Mouse (Mus musculus): ENCODE data around the gene Dchs2. TPM values are rescaled to one million over a fixed set of nuclear protein-coding genes. Genes with fewer than 3 reads are reported as not detected.
A peak's percentile ranks its signal among the peaks of the same experiment; 100 is the strongest.

Gene Dchs2
- polyA plus RNA-seq, 1 experiment from 2014 or later: 0.55 TPM

DNA sequence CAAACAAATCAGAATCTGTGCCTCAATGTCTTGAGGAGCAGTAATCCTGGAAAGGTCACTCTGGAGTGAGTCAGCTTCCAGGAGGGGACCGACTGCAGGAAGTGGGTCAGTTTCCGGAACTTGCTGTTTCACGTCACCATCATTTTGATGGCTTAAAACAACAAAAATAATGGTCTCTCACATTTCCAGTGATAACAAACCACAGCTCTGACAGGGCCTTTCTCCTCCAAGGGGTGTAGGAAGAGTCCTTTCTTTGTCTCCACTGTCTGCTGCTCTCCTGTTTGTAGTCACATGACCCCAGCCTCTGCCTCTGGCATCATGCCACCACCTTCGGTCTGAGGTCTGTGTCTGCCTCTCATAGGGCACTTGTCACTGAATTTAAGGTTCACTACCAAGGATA, 106.7 kb downstream of the Dchs2 start:
- H3K4me2 ChIP-seq (ENCODE audit: low read length): no peak overlapping the region
- no peak overlapping the region for H3K9ac ChIP-seq (ENCODE audit: low read length)
- H3K27me3 ChIP-seq (replicated peaks; ENCODE audit: control insufficient read depth, insufficient read depth, low read length): no peaks in the 10 kb centered on the region
- no peak overlapping the region for H3K27ac ChIP-seq (ENCODE audit: low read depth)
- DNase-seq (ENCODE audit: low spot score) (no peak), ATAC-seq (replicated peaks; ENCODE audit: low FRiP score, low TSS enrichment, low read depth) (no peak)
- H3K4me3 ChIP-seq (ENCODE audit: low read depth, low read length): no peak overlapping the region
- H3K4me1 ChIP-seq (replicated peaks; ENCODE audit: control insufficient read depth, insufficient read depth, low read length): no peaks in the 10 kb centered on the region
- H3K9me3 ChIP-seq (ENCODE audit: control insufficient read depth, low read length): no peaks in the 10 kb centered on the region
- 65% methylated on average over 4 of the region's 4 CpGs for WGBS
- H3K36me3 ChIP-seq (ENCODE audit: control insufficient read depth, insufficient read depth, low read length): no peaks in the 10 kb centered on the region

DNA sequence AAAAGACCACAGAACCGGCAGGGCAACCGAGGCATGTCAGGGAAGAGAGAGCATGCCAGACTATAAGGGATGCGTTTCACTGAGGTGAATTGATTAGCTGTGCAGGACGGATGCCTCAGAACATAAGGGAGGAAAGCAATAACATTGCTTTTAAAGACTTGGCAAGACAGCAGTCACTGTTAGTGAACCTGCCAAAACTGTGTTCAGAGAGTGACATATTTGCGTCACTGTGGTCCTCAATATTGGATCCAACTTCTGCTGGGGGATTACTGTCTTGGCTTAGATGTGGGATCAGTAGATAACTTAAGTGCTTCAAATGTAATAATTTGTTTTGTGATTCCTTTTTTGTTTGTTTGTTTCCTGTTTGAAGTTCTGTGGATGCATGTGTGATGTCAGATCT, 107.3 kb downstream of the Dchs2 start:
- DNase-seq (ENCODE audit: low spot score): no peak
- WGBS: 87% methylated on average over 5 of the region's 5 CpGs
- Histone ChIP-seq H3K36me3 (ENCODE audit: control insufficient read depth, insufficient read depth, low read length) (no peaks in the 10 kb centered on the region), H3K4me1 (replicated peaks; ENCODE audit: control insufficient read depth, insufficient read depth, low read length) (no peaks in the 10 kb centered on the region), H3K9ac (ENCODE audit: low read length) (no peak overlapping the region), H3K27ac (ENCODE audit: low read depth) (no peak overlapping the region), H3K4me2 (ENCODE audit: low read length) (no peak overlapping the region), H3K27me3 (replicated peaks; ENCODE audit: control insufficient read depth, insufficient read depth, low read length) (no peaks in the 10 kb centered on the region), H3K4me3 (ENCODE audit: low read depth, low read length) (no peak overlapping the region), H3K9me3 (ENCODE audit: control insufficient read depth, low read length) (no peaks in the 10 kb centered on the region)
- no peak for ATAC-seq (replicated peaks; ENCODE audit: low FRiP score, low TSS enrichment, low read depth)

DNA sequence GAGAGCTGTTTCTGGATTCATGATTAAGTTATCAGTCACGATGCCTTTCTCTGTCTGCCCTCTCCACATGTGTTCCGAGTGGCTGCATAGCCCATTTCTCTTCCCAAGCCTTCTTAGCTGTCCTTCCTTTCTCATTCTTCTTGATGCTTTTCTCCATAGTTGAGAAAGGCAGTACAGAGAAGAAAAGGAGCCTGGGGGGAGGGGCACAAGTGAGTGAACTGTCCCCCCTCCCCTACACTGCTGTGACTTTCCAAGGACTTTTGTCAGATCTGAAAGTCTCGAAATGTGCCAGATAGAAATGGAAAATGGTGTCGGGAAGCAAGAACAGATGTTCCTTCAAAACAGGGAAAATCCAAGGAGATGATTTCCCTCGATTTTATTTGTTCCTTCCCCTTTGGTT, 118.8 kb downstream of the Dchs2 start:
- H3K4me3 ChIP-seq (ENCODE audit: low read depth, low read length): no peak overlapping the region
- H3K4me1 ChIP-seq (replicated peaks; ENCODE audit: control insufficient read depth, insufficient read depth, low read length): no peaks in the 10 kb centered on the region
- no peaks in the 10 kb centered on the region for H3K27me3 ChIP-seq (replicated peaks; ENCODE audit: control insufficient read depth, insufficient read depth, low read length)
- H3K9me3 ChIP-seq (ENCODE audit: control insufficient read depth, low read length): no peaks in the 10 kb centered on the region
- DNase-seq (ENCODE audit: low spot score) (no peak), ATAC-seq (replicated peaks; ENCODE audit: low FRiP score, low TSS enrichment, low read depth) (no peak)
- WGBS: 71% methylated on average over 5 of the region's 5 CpGs
- no peak overlapping the region for H3K27ac ChIP-seq (ENCODE audit: low read depth)
- H3K9ac ChIP-seq (ENCODE audit: low read length): no peak overlapping the region
- H3K36me3 ChIP-seq (ENCODE audit: control insufficient read depth, insufficient read depth, low read length): no peaks in the 10 kb centered on the region
- H3K4me2 ChIP-seq (ENCODE audit: low read length): no peak overlapping the region

GRCm38 (mm10) chr3:83250001-83250545, 122.3 kb downstream of the Dchs2 start:
- H3K4me3 ChIP-seq (ENCODE audit: low read depth, low read length): no peak overlapping the region
- no peaks in the 10 kb centered on the region for H3K27me3 ChIP-seq (replicated peaks; ENCODE audit: control insufficient read depth, insufficient read depth, low read length)
- no peaks in the 10 kb centered on the region for H3K9me3 ChIP-seq (ENCODE audit: control insufficient read depth, low read length)
- no peaks in the 10 kb centered on the region for H3K4me1 ChIP-seq (replicated peaks; ENCODE audit: control insufficient read depth, insufficient read depth, low read length)
- H3K9ac ChIP-seq (ENCODE audit: low read length): no peak overlapping the region
- 70% methylated on average over 4 of the region's 4 CpGs for WGBS
- no peak for ATAC-seq (replicated peaks; ENCODE audit: low FRiP score, low TSS enrichment, low read depth)
- no peaks in the 10 kb centered on the region for H3K36me3 ChIP-seq (ENCODE audit: control insufficient read depth, insufficient read depth, low read length)
- no peak overlapping the region for H3K4me2 ChIP-seq (ENCODE audit: low read length)
- DNase-seq (ENCODE audit: low spot score): no peak
- no peak overlapping the region for H3K27ac ChIP-seq (ENCODE audit: low read depth)

GRCm38 (mm10) chr3:83251899-83252298, 124.2 kb downstream of the Dchs2 start:
- no peak overlapping the region for H3K4me3 ChIP-seq (ENCODE audit: low read depth, low read length)
- no peaks in the 10 kb centered on the region for H3K4me1 ChIP-seq (replicated peaks; ENCODE audit: control insufficient read depth, insufficient read depth, low read length)
- no peaks in the 10 kb centered on the region for H3K36me3 ChIP-seq (ENCODE audit: control insufficient read depth, insufficient read depth, low read length)
- H3K27me3 ChIP-seq (replicated peaks; ENCODE audit: control insufficient read depth, insufficient read depth, low read length): no peaks in the 10 kb centered on the region
- DNase-seq (ENCODE audit: low spot score) (no peak), ATAC-seq (replicated peaks; ENCODE audit: low FRiP score, low TSS enrichment, low read depth) (no peak)
- 75% methylated on average over 7 of the region's 7 CpGs for WGBS
- no peaks in the 10 kb centered on the region for H3K9me3 ChIP-seq (ENCODE audit: control insufficient read depth, low read length)
- no peak overlapping the region for H3K9ac ChIP-seq (ENCODE audit: low read length)
- no peak overlapping the region for H3K4me2 ChIP-seq (ENCODE audit: low read length)
- H3K27ac ChIP-seq (ENCODE audit: low read depth): no peak overlapping the region

- Histone ChIP-seq H3K4me3 (ENCODE audit: low read depth, low read length) (no peak overlapping the region), H3K9me3 (ENCODE audit: control insufficient read depth, low read length) (no peaks in the 10 kb centered on the region), H3K36me3 (ENCODE audit: control insufficient read depth, insufficient read depth, low read length) (no peaks in the 10 kb centered on the region), H3K27ac (ENCODE audit: low read depth) (no peak overlapping the region), H3K27me3 (replicated peaks; ENCODE audit: control insufficient read depth, insufficient read depth, low read length) (no peaks in the 10 kb centered on the region), H3K4me1 (replicated peaks; ENCODE audit: control insufficient read depth, insufficient read depth, low read length) (no peaks in the 10 kb centered on the region), H3K9ac (ENCODE audit: low read length) (no peak overlapping the region), H3K4me2 (ENCODE audit: low read length) (no peak overlapping the region)
- DNase-seq (ENCODE audit: low spot score) (no peak), ATAC-seq (replicated peaks; ENCODE audit: low FRiP score, low TSS enrichment, low read depth) (no peak)
- 54% methylated on average over 4 of the region's 4 CpGs for WGBS
Measured at GRCm38 (mm10) chr3:83259421-83259820, 131.7 kb downstream of the Dchs2 start.

DNA sequence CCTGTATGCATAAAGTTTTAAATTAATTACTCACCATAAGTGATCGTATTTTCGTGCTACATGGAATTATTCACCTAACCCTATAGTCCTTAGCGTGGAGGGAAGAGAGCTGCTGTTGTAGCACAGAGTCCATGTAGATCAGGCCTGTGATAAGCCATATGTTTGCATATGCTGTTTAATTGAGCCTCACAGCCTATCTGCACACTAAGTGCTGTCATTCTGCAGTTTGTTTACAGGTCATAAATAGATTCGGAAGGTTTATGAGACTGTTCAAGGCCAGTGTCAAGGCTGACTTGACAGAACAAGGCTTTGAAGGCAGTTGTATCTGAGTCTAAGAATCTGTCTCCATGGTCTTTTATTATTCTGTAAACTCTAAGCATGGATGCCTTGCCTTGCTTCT, 138.3 kb downstream of the Dchs2 start:
- DNase-seq (ENCODE audit: low spot score): no peak
- Histone ChIP-seq H3K27ac (ENCODE audit: low read depth) (peak overlapping the region; percentile 34), H3K36me3 (ENCODE audit: control insufficient read depth, insufficient read depth, low read length) (no peaks in the 10 kb centered on the region), H3K4me1 (replicated peaks; ENCODE audit: control insufficient read depth, insufficient read depth, low read length) (no peaks in the 10 kb centered on the region), H3K4me2 (ENCODE audit: low read length) (no peak overlapping the region), H3K9me3 (ENCODE audit: control insufficient read depth, low read length) (no peaks in the 10 kb centered on the region), H3K27me3 (replicated peaks; ENCODE audit: control insufficient read depth, insufficient read depth, low read length) (no peaks in the 10 kb centered on the region), H3K4me3 (ENCODE audit: low read depth, low read length) (no peak overlapping the region), H3K9ac (ENCODE audit: low read length) (no peak overlapping the region)
- WGBS: 60% methylated on average over 4 of the region's 4 CpGs
- ATAC-seq (replicated peaks; ENCODE audit: low FRiP score, low TSS enrichment, low read depth): peak; percentile 80

DNA sequence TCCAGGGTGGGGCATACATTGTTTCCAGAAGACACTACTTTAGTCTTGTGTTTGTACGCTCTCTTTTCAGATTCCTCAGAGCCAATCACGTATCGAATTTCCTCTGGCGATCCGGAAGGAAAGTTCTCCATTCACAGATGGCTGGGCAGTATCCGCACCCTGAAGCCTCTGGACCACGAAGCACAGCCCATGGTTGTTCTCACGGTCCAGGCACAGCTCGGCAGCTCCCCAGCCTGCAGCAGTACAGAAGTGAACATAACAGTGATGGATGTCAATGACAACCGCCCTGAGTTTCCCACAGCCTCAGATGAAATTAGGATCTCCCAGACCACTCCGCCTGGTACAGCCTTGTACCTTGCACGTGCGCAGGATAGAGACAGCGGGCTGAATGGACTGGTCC, 142.5 kb downstream of the Dchs2 start:
- Histone ChIP-seq H3K27me3 (replicated peaks; ENCODE audit: control insufficient read depth, insufficient read depth, low read length) (no peaks in the 10 kb centered on the region; the same call in 1 of the 2 replicates), H3K4me3 (ENCODE audit: low read depth, low read length) (no peak overlapping the region), H3K4me1 (replicated peaks; ENCODE audit: control insufficient read depth, insufficient read depth, low read length) (no peaks in the 10 kb centered on the region), H3K36me3 (ENCODE audit: control insufficient read depth, insufficient read depth, low read length) (no peaks in the 10 kb centered on the region), H3K27ac (ENCODE audit: low read depth) (no peak overlapping the region), H3K9ac (ENCODE audit: low read length) (no peak overlapping the region), H3K9me3 (ENCODE audit: control insufficient read depth, low read length) (no peaks in the 10 kb centered on the region), H3K4me2 (ENCODE audit: low read length) (no peak overlapping the region)
- WGBS: 84% methylated on average over 14 of the region's 14 CpGs
- ATAC-seq (replicated peaks; ENCODE audit: low FRiP score, low TSS enrichment, low read depth) (no peak), DNase-seq (ENCODE audit: low spot score) (no peak)

DNA sequence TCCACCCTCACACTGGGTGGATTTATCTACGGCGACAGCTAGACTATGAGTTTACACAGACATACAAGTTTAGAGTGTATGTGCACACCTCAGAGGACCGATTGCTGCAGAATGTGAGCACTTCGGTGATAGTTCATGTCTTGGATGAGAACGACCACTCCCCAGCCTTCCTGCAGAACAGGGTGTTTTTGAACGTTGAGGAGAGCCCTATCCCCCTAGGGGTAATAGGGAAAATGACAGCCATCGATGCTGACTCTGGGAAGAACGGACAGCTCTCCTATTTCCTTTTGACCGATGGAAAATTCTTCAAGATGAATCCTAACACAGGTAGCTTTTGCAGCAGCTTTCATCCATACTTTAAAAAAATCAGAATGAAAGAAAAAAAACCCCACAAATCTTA, 143.2 kb downstream of the Dchs2 start:
- DNase-seq (ENCODE audit: low spot score) (no peak), ATAC-seq (replicated peaks; ENCODE audit: low FRiP score, low TSS enrichment, low read depth) (no peak)
- 58% methylated on average over 9 of the region's 9 CpGs for WGBS

More for the DNA sequence above, 143.2 kb downstream of the Dchs2 start:
- Histone ChIP-seq H3K9ac (ENCODE audit: low read length) (no peak overlapping the region), H3K4me3 (ENCODE audit: low read depth, low read length) (no peak overlapping the region), H3K27me3 (replicated peaks; ENCODE audit: control insufficient read depth, insufficient read depth, low read length) (no peaks in the 10 kb centered on the region; the same call in 1 of the 2 replicates), H3K4me2 (ENCODE audit: low read length) (no peak overlapping the region), H3K9me3 (ENCODE audit: control insufficient read depth, low read length) (no peaks in the 10 kb centered on the region), H3K4me1 (replicated peaks; ENCODE audit: control insufficient read depth, insufficient read depth, low read length) (no peaks in the 10 kb centered on the region), H3K36me3 (ENCODE audit: control insufficient read depth, insufficient read depth, low read length) (no peaks in the 10 kb centered on the region), H3K27ac (ENCODE audit: low read depth) (no peak overlapping the region)
